Comparison of ENCODE assay signal across 16 mouse cellular contexts in genomic region chr14:12342458-12343131, GRCm38 (mm10). TPM values are rescaled to one million over a fixed set of nuclear protein-coding genes. Genes with fewer than 3 reads are reported as not detected.
A peak's percentile ranks its signal among the peaks of the same experiment; 100 is the strongest.
DNase-seq lines count a peak whose midpoint lies in the region; ATAC-seq lines count a peak whose summit lies in the region.
"Had no signal": no experiment of that assay in that cellular context is flagged by ENCODE, and none has a peak within 500 bp of the region (broad histone marks: within the 10 kb centered on the region; RNA-seq: fewer than 3 reads in every experiment).

No protein-coding gene starts in this region.

- peak overlapping the region; percentile 46 for H3K4me3 ChIP-seq in midbrain, embryonic 10.5 days
- H3K4me3 ChIP-seq in midbrain, embryonic 16.5 days (ENCODE audit: low read depth, low read length), result no peak overlapping the region
- peak overlapping the region; percentile 56 for H3K4me3 ChIP-seq in forebrain, embryonic 14.5 days (ENCODE audit: low read depth, low read length)
- H3K4me3 ChIP-seq: embryonic facial prominence, embryonic 15.5 days; hindbrain, embryonic 15.5 days; liver, embryonic 12.5 days had no signal

- H3K9ac ChIP-seq in midbrain, embryonic 16.5 days (ENCODE audit: low read depth, low read length), result no peak overlapping the region
- H3K9ac ChIP-seq in forebrain, embryonic 14.5 days (ENCODE audit: low read length), result peak overlapping the region; percentile 91
- H3K9ac ChIP-seq: embryonic facial prominence, embryonic 15.5 days; heart, embryonic 15.5 days; hindbrain, embryonic 15.5 days; liver, embryonic 12.5 days had no signal

- no peaks in the 10 kb centered on the region for H3K36me3 ChIP-seq in midbrain, embryonic 10.5 days
- no peaks in the 10 kb centered on the region for H3K36me3 ChIP-seq in midbrain, embryonic 16.5 days (ENCODE audit: control insufficient read depth, insufficient read depth, low read length)
- peaks cover 8% of the 10 kb centered on the region; the same call in 1 of the 2 replicates for H3K36me3 ChIP-seq in forebrain, embryonic 14.5 days (ENCODE audit: control insufficient read depth, insufficient read depth, low read length)
- H3K36me3 ChIP-seq: embryonic facial prominence, embryonic 15.5 days; heart, embryonic 15.5 days; hindbrain, embryonic 15.5 days; liver, embryonic 12.5 days had no signal

- no peak overlapping the region for H3K4me2 ChIP-seq in midbrain, embryonic 16.5 days (ENCODE audit: low read length)
- H3K4me2 ChIP-seq in forebrain, embryonic 14.5 days (ENCODE audit: low read length), result peak overlapping the region; percentile 64
- H3K4me2 ChIP-seq: embryonic facial prominence, embryonic 15.5 days; heart, embryonic 15.5 days; hindbrain, embryonic 15.5 days; liver, embryonic 12.5 days had no signal

- H3K4me1 ChIP-seq in midbrain, embryonic 10.5 days, result peaks cover 59% of the 10 kb centered on the region
- H3K4me1 ChIP-seq in midbrain, embryonic 16.5 days (ENCODE audit: control insufficient read depth, insufficient read depth, low read length), result peaks cover 8% of the 10 kb centered on the region; the same call in 1 of the 2 replicates
- H3K4me1 ChIP-seq in forebrain, embryonic 14.5 days (ENCODE audit: control insufficient read depth, insufficient read depth, low read length), result peaks cover 14% of the 10 kb centered on the region; the same call in 1 of the 2 replicates
- H3K4me1 ChIP-seq: liver, embryonic 12.5 days had no signal

- H3K27ac ChIP-seq in midbrain, embryonic 10.5 days (replicated peaks), result peak overlapping the region; percentile 38; the same call in 1 of the 2 replicates
- no peak overlapping the region for H3K27ac ChIP-seq in midbrain, embryonic 16.5 days (ENCODE audit: low read length)
- peak overlapping the region; percentile 98 for H3K27ac ChIP-seq in forebrain, embryonic 14.5 days (ENCODE audit: low read depth, low read length)
- H3K27ac ChIP-seq: embryonic facial prominence, embryonic 15.5 days; heart, embryonic 15.5 days; hindbrain, embryonic 15.5 days; liver, embryonic 12.5 days had no signal

- peak; percentile 57 for DNase-seq in midbrain, embryonic 10.5 days (ENCODE audit: low spot score)
- peak; percentile 49 for DNase-seq in embryo, embryonic 9.5 days (ENCODE audit: extremely low spot score)
- peak; percentile 33 for DNase-seq in forebrain, embryonic 14.5 days (ENCODE audit: low spot score)
- peak; percentile 85 for DNase-seq in retina, embryonic 14.5 days (ENCODE audit: low spot score)
- no peak for DNase-seq in adrenal gland, adult 18-20 months (ENCODE audit: low spot score in 2 of 2)
- DNase-seq in Muller cell, postnatal 12 days (ENCODE audit: inconsistent ontology term), result no peak
- DNase-seq: cerebellum, adult 9-10 months; kidney, adult 9 months; lung, postnatal 14 days had no signal

- H3K9me3 ChIP-seq in midbrain, embryonic 10.5 days (replicated peaks), result no peaks in the 10 kb centered on the region
- H3K9me3 ChIP-seq in midbrain, embryonic 16.5 days (replicated peaks; ENCODE audit: control insufficient read depth, low read length, poor library complexity, severe bottlenecking), result no peaks in the 10 kb centered on the region
- no peaks in the 10 kb centered on the region for H3K9me3 ChIP-seq in forebrain, embryonic 14.5 days (replicated peaks; ENCODE audit: control insufficient read depth, low read length)
- H3K9me3 ChIP-seq: embryonic facial prominence, embryonic 15.5 days; heart, embryonic 15.5 days; hindbrain, embryonic 15.5 days; liver, embryonic 12.5 days had no signal

- 1% methylated on average over 23 of the region's 23 CpGs for WGBS in midbrain, embryonic 10.5 days
- WGBS in midbrain, embryonic 16.5 days, result 2% methylated on average over 23 of the region's 23 CpGs
- 4% methylated on average over 23 of the region's 23 CpGs for WGBS in forebrain, embryonic 14.5 days

- no peak for ATAC-seq in midbrain, embryonic 16.5 days
- ATAC-seq in forebrain, embryonic 14.5 days, result no peak
- ATAC-seq: CD4-positive, CD25-positive, alpha-beta regulatory T cell, adult 4 months; liver, embryonic 12.5 days had no signal

- H3K27me3 ChIP-seq in midbrain, embryonic 10.5 days (ENCODE audit: low read depth, poor library complexity, severe bottlenecking), result peaks cover 100% of the 10 kb centered on the region
- peaks cover 56% of the 10 kb centered on the region for H3K27me3 ChIP-seq in midbrain, embryonic 16.5 days (ENCODE audit: control insufficient read depth, insufficient read depth, low read depth, low read length)
- H3K27me3 ChIP-seq in forebrain, embryonic 14.5 days (replicated peaks; ENCODE audit: control insufficient read depth, insufficient read depth, low read length), result peaks cover 20% of the 10 kb centered on the region

RNA-seq across cellular contexts. Expression of gene Fezf2, which starts 5.4 kb away (rescaled TPM):
- polyA plus RNA-seq in midbrain, embryonic 10.5 days (2016; fragmentation: Nextera tagmentation; extraction: Ambion mirVana), result 5.0 and 9.8 TPM in 2 replicates
- 2.4 and 2.8 TPM in 2 replicates for polyA plus RNA-seq in midbrain, embryonic 16.5 days (2015; fragmentation: Nextera tagmentation; extraction: Ambion mirVana)
- 69.6 and 81.3 TPM in 2 replicates for polyA plus RNA-seq in forebrain, embryonic 14.5 days (2014; fragmentation: Nextera tagmentation; extraction: Ambion mirVana)
- not detected for total RNA-seq in adrenal gland, adult 18-20 months (2021)
- total RNA-seq: gastrocnemius, postnatal 4 days had no signal
- polyA plus RNA-seq: CD4-positive, CD25-positive, alpha-beta regulatory T cell, adult 4 months; liver, embryonic 12.5 days had no signal

RNA-seq across cellular contexts. Expression of gene 3830406C13Rik, which starts 58.6 kb away (rescaled TPM):
- 25.1 and 25.5 TPM in 2 replicates for polyA plus RNA-seq in midbrain, embryonic 10.5 days (2016; fragmentation: Nextera tagmentation; extraction: Ambion mirVana)
- polyA plus RNA-seq in midbrain, embryonic 16.5 days (2015; fragmentation: Nextera tagmentation; extraction: Ambion mirVana), result 34.0 and 40.1 TPM in 2 replicates
- polyA plus RNA-seq in forebrain, embryonic 14.5 days (2014; fragmentation: Nextera tagmentation; extraction: Ambion mirVana), result 44.0 and 44.7 TPM in 2 replicates
- 10 to 100 TPM; 27.0 to 38.3 TPM for total RNA-seq in adrenal gland, adult 18-20 months (2021)

RNA-seq across cellular contexts. Expression of gene Gm49355, which starts 58.8 kb away (rescaled TPM):
- polyA plus RNA-seq in midbrain, embryonic 10.5 days (2016; fragmentation: Nextera tagmentation; extraction: Ambion mirVana), result 0.06 and 0.09 TPM in 2 replicates
- polyA plus RNA-seq in midbrain, embryonic 16.5 days (2015; fragmentation: Nextera tagmentation; extraction: Ambion mirVana), result 0.14 and 0.21 TPM in 2 replicates
- polyA plus RNA-seq in forebrain, embryonic 14.5 days (2014; fragmentation: Nextera tagmentation; extraction: Ambion mirVana), result 0.15 and 0.18 TPM in 2 replicates
- total RNA-seq in adrenal gland, adult 18-20 months (2021), result under 1 TPM in 1 of 2 experiments, not detected in 1; 0.20 TPM

Comparison
In these comparisons a context has a peak if more than half of its experiments do, and no peak if none do; other contexts are left out.
1. DNase-seq: peak in midbrain, embryonic 10.5 days (single experiment), embryo, embryonic 9.5 days (single experiment), forebrain, embryonic 14.5 days (single experiment) and retina, embryonic 14.5 days (single experiment); none in adrenal gland, adult 18-20 months (0 of 2) and Muller cell, postnatal 12 days (single experiment).